Mouse (Mus musculus): Measurements from ENCODE around the gene Nemp2. TPM values are rescaled to one million over a fixed set of nuclear protein-coding genes. Genes with fewer than 3 reads are reported as not detected.
"Not testable (repeated sequence)": the region's sequence is repeated elsewhere in the genome, so short reads cannot be mapped to it uniquely, and the experiment has no call there.

Nemp2 gene
- total and polyA plus RNA-seq, 3 experiments: 1.1 to 21.3 (median 13.2) TPM

DNA sequence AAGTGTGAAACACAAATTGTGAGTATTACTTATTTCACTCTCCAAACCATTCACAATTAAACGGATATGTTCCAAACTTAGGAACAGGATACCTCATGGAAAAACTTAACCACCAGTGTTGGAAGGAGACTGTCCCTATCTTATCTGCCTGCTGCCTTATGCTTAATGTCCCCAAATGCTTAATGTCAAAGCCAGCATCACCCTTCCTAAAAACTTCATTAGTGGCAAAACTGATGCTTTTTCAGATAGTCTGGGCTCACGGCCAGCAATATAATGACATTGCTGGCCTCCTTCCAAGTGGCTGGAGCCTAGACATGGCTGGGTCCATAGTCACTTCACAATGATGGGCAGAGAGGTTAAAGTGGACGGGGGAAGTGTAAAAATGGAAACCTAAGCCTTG, 46.1 kb downstream of the Nemp2 start:
- H3K9me3 ChIP-seq (replicated peaks): no peaks in the 10 kb centered on the region
- TF ChIP-seq GATA1 (IDR thresholded peaks at IDR 0.05; ENCODE audit: borderline replicate concordance, low read length) (no peak), GATA2 (IDR thresholded peaks at IDR 0.05; ENCODE audit: borderline replicate concordance, low read depth, low read length) (no peak), CTCF (IDR thresholded peaks at IDR 0.05; ENCODE audit: low read depth, low read length) (no peak), TAL1 (conservative IDR thresholded peaks at IDR 0.05; ENCODE audit: low read depth, low read length) (no peak), POLR2AphosphoS5 (IDR thresholded peaks at IDR 0.05; ENCODE audit: insufficient replicate concordance, low read depth, low read length) (no peak)
- H3K4me3 ChIP-seq (ENCODE audit: low read depth, low read length): no peak overlapping the region
- H3K36me3 ChIP-seq (replicated peaks): no peaks in the 10 kb centered on the region
- H3K4me1 ChIP-seq (ENCODE audit: insufficient read depth, low read depth, low read length): no peaks in the 10 kb centered on the region
- no peak for DNase-seq (ENCODE audit: low spot score)
- no peak for ATAC-seq (ENCODE audit: extremely low read depth, insufficient number of reproducible peaks, low FRiP score, poor library complexity, severe bottlenecking)
- H3K27me3 ChIP-seq (ENCODE audit: insufficient read depth, low read length): peaks cover 11% of the 10 kb centered on the region

DNA sequence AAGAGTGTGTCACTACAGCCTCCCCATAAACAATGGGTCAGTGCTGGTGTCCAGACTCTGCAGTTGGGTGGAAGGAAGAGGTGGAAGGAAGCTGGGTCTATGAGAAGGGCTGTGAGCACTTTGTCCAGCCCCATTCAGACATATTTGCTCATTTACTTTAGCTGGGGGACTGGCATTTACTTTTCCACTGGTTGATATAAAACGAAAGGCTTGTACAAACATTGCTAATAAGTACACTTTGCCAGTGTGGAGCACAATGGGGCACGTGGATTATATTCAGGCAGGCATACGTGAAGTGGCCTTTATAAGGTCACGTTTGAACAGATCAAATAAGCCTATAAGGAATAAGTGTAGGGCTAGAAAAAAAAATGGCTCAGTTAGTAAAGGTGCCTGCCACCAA, 53.0 kb downstream of the Nemp2 start:
- Histone ChIP-seq H3K36me3 (replicated peaks) (no peaks in the 10 kb centered on the region), H3K4me1 (ENCODE audit: insufficient read depth, low read depth, low read length) (no peaks in the 10 kb centered on the region), H3K4me3 (ENCODE audit: low read depth, low read length) (no peak overlapping the region), H3K27me3 (ENCODE audit: insufficient read depth, low read length) (peaks cover 26% of the 10 kb centered on the region), H3K9me3 (replicated peaks) (no peaks in the 10 kb centered on the region)
- TF ChIP-seq CTCF (IDR thresholded peaks at IDR 0.05; ENCODE audit: low read depth, low read length): no peak
- DNase-seq (ENCODE audit: low spot score) (no peak), ATAC-seq (ENCODE audit: extremely low read depth, insufficient number of reproducible peaks, low FRiP score, poor library complexity, severe bottlenecking) (no peak)

DNA sequence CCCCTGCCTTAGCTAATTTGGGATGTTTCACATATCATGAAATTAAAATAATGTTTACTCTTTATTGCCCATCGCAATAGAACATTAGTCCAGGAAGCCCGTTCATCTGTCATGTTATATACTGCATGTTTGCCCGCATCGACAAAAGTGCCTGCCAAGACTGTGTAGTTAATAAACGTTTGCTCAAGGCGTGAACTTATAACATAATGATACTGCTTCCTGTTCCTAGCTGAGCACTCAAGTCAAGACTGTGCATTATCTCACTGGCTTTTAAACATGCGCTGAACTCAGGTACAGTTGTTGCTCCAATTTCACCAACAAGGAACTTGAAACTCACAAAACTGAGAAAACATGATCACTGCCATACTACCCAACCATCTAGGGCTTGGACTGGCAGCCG, 57.1 kb downstream of the Nemp2 start:
- TF ChIP-seq CTCF (IDR thresholded peaks at IDR 0.05; ENCODE audit: low read depth, low read length) (no peak), GATA2 (IDR thresholded peaks at IDR 0.05; ENCODE audit: borderline replicate concordance, low read depth, low read length) (no peak), GATA1 (IDR thresholded peaks at IDR 0.05; ENCODE audit: borderline replicate concordance, low read length) (no peak), TAL1 (conservative IDR thresholded peaks at IDR 0.05; ENCODE audit: low read depth, low read length) (no peak), POLR2AphosphoS5 (IDR thresholded peaks at IDR 0.05; ENCODE audit: insufficient replicate concordance, low read depth, low read length) (no peak)
- no peak for ATAC-seq (ENCODE audit: extremely low read depth, insufficient number of reproducible peaks, low FRiP score, poor library complexity, severe bottlenecking)

DNA sequence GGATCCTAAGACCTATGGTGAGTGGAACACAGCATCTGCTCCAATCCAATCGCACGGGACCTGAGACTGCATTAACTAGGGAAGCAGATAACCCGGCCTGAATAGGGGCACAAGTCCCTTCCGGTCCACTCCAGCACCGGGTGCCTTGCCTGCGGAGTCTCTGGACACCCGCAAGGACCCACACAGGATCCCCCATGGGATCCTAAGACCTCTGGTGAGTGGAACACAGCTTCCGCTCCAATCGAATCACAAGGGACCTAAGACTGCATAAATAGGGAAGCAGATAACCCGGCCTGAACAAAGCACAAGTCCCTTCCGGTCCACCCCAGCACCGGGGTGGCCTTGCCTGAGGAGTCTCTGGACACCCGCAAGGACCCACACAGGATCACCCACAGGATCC, 64.0 kb downstream of the Nemp2 start:
- peaks cover 11% of the 10 kb centered on the region; the same call in 1 of the 2 replicates for H3K27me3 ChIP-seq (ENCODE audit: insufficient read depth, low read length)
- H3K4me3 ChIP-seq (ENCODE audit: low read depth, low read length); H3K36me3 ChIP-seq (replicated peaks); H3K4me1 ChIP-seq (ENCODE audit: insufficient read depth, low read depth, low read length); H3K9me3 ChIP-seq (replicated peaks); DNase-seq (ENCODE audit: low spot score); ATAC-seq (ENCODE audit: extremely low read depth, insufficient number of reproducible peaks, low FRiP score, poor library complexity, severe bottlenecking): not testable (repeated sequence)

More for the DNA sequence above, 57.1 kb downstream of the Nemp2 start:
- Histone ChIP-seq H3K4me1 (ENCODE audit: insufficient read depth, low read depth, low read length) (no peaks in the 10 kb centered on the region), H3K9me3 (replicated peaks) (no peaks in the 10 kb centered on the region), H3K27me3 (ENCODE audit: insufficient read depth, low read length) (peaks cover 14% of the 10 kb centered on the region), H3K36me3 (replicated peaks) (no peaks in the 10 kb centered on the region), H3K4me3 (ENCODE audit: low read depth, low read length) (no peak overlapping the region)
- DNase-seq (ENCODE audit: low spot score): no peak

Other genes with a start within 250 kb of the Nemp2 start
- gene Nab1, start 130.0 kb upstream of the Nemp2 start, total RNA-seq (2014; fragmentation: Nextera tagmentation): 34.8 and 35.1 TPM in 2 replicates
- 13.0 and 17.5 TPM in 2 replicates for gene Nab1, start 130.0 kb upstream of the Nemp2 start, total RNA-seq (2017)
- 11.5 and 13.4 TPM in 2 replicates for gene Nab1, start 130.0 kb upstream of the Nemp2 start, polyA plus RNA-seq (2012)
- 0.53 TPM in 1 of 2 replicates, not detected in the other for gene Mfsd6, start 96.8 kb downstream of the Nemp2 start, total RNA-seq (2014; fragmentation: Nextera tagmentation)
- gene Mfsd6, start 96.8 kb downstream of the Nemp2 start, total RNA-seq (2017): 5.0 and 5.9 TPM in 2 replicates
- 0.03 and 0.05 TPM in 2 replicates for gene Mfsd6, start 96.8 kb downstream of the Nemp2 start, polyA plus RNA-seq (2012)
- not detected in 2 replicates for gene Inpp1, start 187.0 kb downstream of the Nemp2 start, total RNA-seq (2014; fragmentation: Nextera tagmentation)
- gene Inpp1, start 187.0 kb downstream of the Nemp2 start, total RNA-seq (2017): 0.46 and 0.55 TPM in 2 replicates
- not detected in 2 replicates for gene Inpp1, start 187.0 kb downstream of the Nemp2 start, polyA plus RNA-seq (2012)
- 61.8 and 71.6 TPM in 2 replicates for gene Hibch, start 214.2 kb downstream of the Nemp2 start, total RNA-seq (2014; fragmentation: Nextera tagmentation)
- gene Hibch, start 214.2 kb downstream of the Nemp2 start, total RNA-seq (2017): 70.7 and 88.6 TPM in 2 replicates
- 1.3 and 1.8 TPM in 2 replicates for gene Hibch, start 214.2 kb downstream of the Nemp2 start, polyA plus RNA-seq (2012)